Mouse (Mus musculus): ENCODE results near the gene Gm8879. TPM values are rescaled to one million over a fixed set of nuclear protein-coding genes. Genes with fewer than 3 reads are reported as not detected.
"Not testable (repeated sequence)": the region's sequence is repeated elsewhere in the genome, so short reads cannot be mapped to it uniquely, and the experiment has no call there.

Gene Gm8879
- polyA plus RNA-seq (2014; fragmentation: Nextera tagmentation; extraction: Ambion mirVana): not detected in 2 replicates

GRCm38 (mm10) chr5:11127334-11127733 lies at the start of gene Gm8879:
Gene Gm8879 (plus strand): TSS chr5:11127634.
- WGBS: no CpG with 5 or more reads among the region's 3 CpGs
- H3K9me3 ChIP-seq (ENCODE audit: low read depth, low read length); H3K4me2 ChIP-seq; H3K4me1 ChIP-seq (ENCODE audit: insufficient read depth); ATAC-seq (ENCODE audit: insufficient read depth); H3K27me3 ChIP-seq (ENCODE audit: insufficient read depth, low read length); DNase-seq; H3K9ac ChIP-seq; H3K27ac ChIP-seq (ENCODE audit: low read depth); H3K4me3 ChIP-seq (ENCODE audit: low read depth, low read length); H3K36me3 ChIP-seq (ENCODE audit: insufficient read depth): not testable (repeated sequence)

GRCm38 (mm10) chr5:11138031-11138430 lies 10.6 kb downstream of the Gm8879 start:
- ATAC-seq (ENCODE audit: insufficient read depth); H3K4me1 ChIP-seq (ENCODE audit: insufficient read depth); H3K4me2 ChIP-seq; H3K27me3 ChIP-seq (ENCODE audit: insufficient read depth, low read length); H3K4me3 ChIP-seq (ENCODE audit: low read depth, low read length); H3K36me3 ChIP-seq (ENCODE audit: insufficient read depth); H3K9ac ChIP-seq; H3K9me3 ChIP-seq (ENCODE audit: low read depth, low read length); H3K27ac ChIP-seq (ENCODE audit: low read depth); DNase-seq: not testable (repeated sequence)
- WGBS: 89% methylated on average over 12 of the region's 12 CpGs

Other genes starting within 250 kb of the Gm8879 start
- not detected in 2 replicates for gene Gm8871, start 179.8 kb upstream of the Gm8879 start, polyA plus RNA-seq (2014; fragmentation: Nextera tagmentation; extraction: Ambion mirVana)
- gene Gm8857, start 179.8 kb upstream of the Gm8879 start, polyA plus RNA-seq (2014; fragmentation: Nextera tagmentation; extraction: Ambion mirVana): not detected in 2 replicates
- not detected in 2 replicates for gene Gm5861, start 55.4 kb downstream of the Gm8879 start, polyA plus RNA-seq (2014; fragmentation: Nextera tagmentation; extraction: Ambion mirVana)
- gene Gm8890, start 128.4 kb downstream of the Gm8879 start, polyA plus RNA-seq (2014; fragmentation: Nextera tagmentation; extraction: Ambion mirVana): not detected in 2 replicates
- not detected in 2 replicates for gene Speer1, start 213.9 kb downstream of the Gm8879 start, polyA plus RNA-seq (2014; fragmentation: Nextera tagmentation; extraction: Ambion mirVana)